Mouse (Mus musculus): ENCODE measurements at regions not wholly inside any gene's neighbourhood (a gene's known extent, or its start where the extent isn't known, plus 50 kb on each side); places are given as distances from the start of the nearest gene placed in this dataset.

- TF ChIP-seq CTCF (conservative IDR thresholded peaks at IDR 0.05; ENCODE audit: insufficient read depth, insufficient read length, low read depth, low read length) (no peak), POLR2A (IDR thresholded peaks at IDR 0.05; ENCODE audit: low read depth, low read length) (no peak)
Measured at GRCm38 (mm10) chr9:33089977-33090376, 454.0 kb downstream of the Ets1 start.
